Mouse (Mus musculus): ENCODE data around the gene Rprd2.

GRCm38 (mm10) chr3:95818571-95819288 is at the start of gene Rprd2:
- TF ChIP-seq CTCF (IDR thresholded peaks at IDR 0.05; ENCODE audit: control insufficient read depth, insufficient read depth, low read length) (no peak), POLR2A (IDR thresholded peaks at IDR 0.05; ENCODE audit: borderline replicate concordance, control insufficient read depth, low read depth, low read length) (peak; percentile 51; the same call in 1 of the 2 replicates)
